Mouse (Mus musculus): Measurements from ENCODE around the gene Ms4a6d. TPM values are rescaled to one million over a fixed set of nuclear protein-coding genes. Genes with fewer than 3 reads are reported as not detected.

Ms4a6d gene
- polyA plus RNA-seq, 1 experiment, result not detected

- TF ChIP-seq MAX (IDR thresholded peaks at IDR 0.05) (no peak), FOSL1 (IDR thresholded peaks at IDR 0.05; ENCODE audit: insufficient read depth, low read length, poor library complexity, severe bottlenecking) (no peak), CTCF (IDR thresholded peaks at IDR 0.05; ENCODE audit: control insufficient read depth, insufficient read depth, insufficient read length) (no peak), MYOD1 (IDR thresholded peaks at IDR 0.05; ENCODE audit: control insufficient read depth, insufficient read length, low read depth) (no peak), MYOG (IDR thresholded peaks at IDR 0.05; ENCODE audit: control insufficient read depth, extremely low read depth, insufficient read length) (no peak)
- no peaks in the 10 kb centered on the region for H3K79me2 ChIP-seq (ENCODE audit: control insufficient read depth, insufficient read depth)
- H3K27me3 ChIP-seq (ENCODE audit: control insufficient read depth, insufficient read depth, insufficient read length), result no peaks in the 10 kb centered on the region
Measured at GRCm38 (mm10) chr19:11614805-11615204, 10.2 kb upstream of the Ms4a6d start.

GRCm38 (mm10) chr19:11613776-11614443 lies 9.3 kb upstream of the Ms4a6d start:
- Histone ChIP-seq H3ac (ENCODE audit: control insufficient read depth, insufficient read length, low read depth) (no peak overlapping the region), H3K4me3 (ENCODE audit: insufficient read depth, poor library complexity, severe bottlenecking) (no peak overlapping the region), H3K79me2 (ENCODE audit: control insufficient read depth, insufficient read depth) (no peaks in the 10 kb centered on the region), H3K27me3 (ENCODE audit: control insufficient read depth, insufficient read depth, insufficient read length) (no peaks in the 10 kb centered on the region), H3K79me3 (ENCODE audit: low read depth) (no peaks in the 10 kb centered on the region), H3K36me3 (ENCODE audit: control insufficient read depth, insufficient read depth) (no peaks in the 10 kb centered on the region)
- no peak for TF ChIP-seq MAX (IDR thresholded peaks at IDR 0.05)
- no peak for TF ChIP-seq CTCF (IDR thresholded peaks at IDR 0.05; ENCODE audit: control insufficient read depth, insufficient read depth, insufficient read length)
- no peak for TF ChIP-seq FOSL1 (IDR thresholded peaks at IDR 0.05; ENCODE audit: insufficient read depth, low read length, poor library complexity, severe bottlenecking)
- no peak for TF ChIP-seq MYOD1 (IDR thresholded peaks at IDR 0.05; ENCODE audit: control insufficient read depth, insufficient read length, low read depth)
- no peak for TF ChIP-seq CEBPB (IDR thresholded peaks at IDR 0.05; ENCODE audit: low read depth)
- no peak for TF ChIP-seq MYOG (IDR thresholded peaks at IDR 0.05; ENCODE audit: control insufficient read depth, extremely low read depth, insufficient read length)
- TF ChIP-seq USF1 (IDR thresholded peaks at IDR 0.05; ENCODE audit: low read depth), result no peak

More at GRCm38 (mm10) chr19:11614805-11615204, 10.2 kb upstream of the Ms4a6d start:
- H3K79me3 ChIP-seq (ENCODE audit: low read depth), result no peaks in the 10 kb centered on the region
- no peak overlapping the region for H3K4me3 ChIP-seq (ENCODE audit: insufficient read depth, poor library complexity, severe bottlenecking)
- no peaks in the 10 kb centered on the region for H3K36me3 ChIP-seq (ENCODE audit: control insufficient read depth, insufficient read depth)
- H3ac ChIP-seq (ENCODE audit: control insufficient read depth, insufficient read length, low read depth), result no peak overlapping the region

- Histone ChIP-seq H3K27me3 (ENCODE audit: control insufficient read depth, insufficient read depth, insufficient read length) (no peaks in the 10 kb centered on the region), H3K4me3 (ENCODE audit: insufficient read depth, poor library complexity, severe bottlenecking) (no peak overlapping the region), H3ac (ENCODE audit: control insufficient read depth, insufficient read length, low read depth) (no peak overlapping the region), H3K79me3 (ENCODE audit: low read depth) (no peaks in the 10 kb centered on the region), H3K79me2 (ENCODE audit: control insufficient read depth, insufficient read depth) (no peaks in the 10 kb centered on the region), H3K36me3 (ENCODE audit: control insufficient read depth, insufficient read depth) (no peaks in the 10 kb centered on the region)
- no peak for TF ChIP-seq MYOG (IDR thresholded peaks at IDR 0.05; ENCODE audit: control insufficient read depth, extremely low read depth, insufficient read length)
Measured at GRCm38 (mm10) chr19:11613084-11613483, 8.4 kb upstream of the Ms4a6d start.

GRCm38 (mm10) chr19:11612293-11612692 lies 7.6 kb upstream of the Ms4a6d start:
- no peaks in the 10 kb centered on the region for H3K79me2 ChIP-seq (ENCODE audit: control insufficient read depth, insufficient read depth)
- H3K79me3 ChIP-seq (ENCODE audit: low read depth), result no peaks in the 10 kb centered on the region
- no peak overlapping the region for H3ac ChIP-seq (ENCODE audit: control insufficient read depth, insufficient read length, low read depth)
- no peaks in the 10 kb centered on the region for H3K36me3 ChIP-seq (ENCODE audit: control insufficient read depth, insufficient read depth)
- TF ChIP-seq MYOD1 (IDR thresholded peaks at IDR 0.05; ENCODE audit: control insufficient read depth, insufficient read length, low read depth), result no peak
- TF ChIP-seq CEBPB (IDR thresholded peaks at IDR 0.05; ENCODE audit: low read depth), result no peak
- no peaks in the 10 kb centered on the region for H3K27me3 ChIP-seq (ENCODE audit: control insufficient read depth, insufficient read depth, insufficient read length)
- H3K4me3 ChIP-seq (ENCODE audit: insufficient read depth, poor library complexity, severe bottlenecking), result no peak overlapping the region

- Histone ChIP-seq H3K4me3 (ENCODE audit: insufficient read depth, poor library complexity, severe bottlenecking) (no peak overlapping the region), H3K79me3 (ENCODE audit: low read depth) (no peaks in the 10 kb centered on the region), H3ac (ENCODE audit: control insufficient read depth, insufficient read length, low read depth) (no peak overlapping the region), H3K27me3 (ENCODE audit: control insufficient read depth, insufficient read depth, insufficient read length) (no peaks in the 10 kb centered on the region), H3K79me2 (ENCODE audit: control insufficient read depth, insufficient read depth) (no peaks in the 10 kb centered on the region), H3K36me3 (ENCODE audit: control insufficient read depth, insufficient read depth) (no peaks in the 10 kb centered on the region)
- TF ChIP-seq USF1 (IDR thresholded peaks at IDR 0.05; ENCODE audit: low read depth) (no peak), MAX (IDR thresholded peaks at IDR 0.05) (no peak), CTCF (IDR thresholded peaks at IDR 0.05; ENCODE audit: control insufficient read depth, insufficient read depth, insufficient read length) (no peak), MYOD1 (IDR thresholded peaks at IDR 0.05; ENCODE audit: control insufficient read depth, insufficient read length, low read depth) (no peak), MYOG (IDR thresholded peaks at IDR 0.05; ENCODE audit: control insufficient read depth, extremely low read depth, insufficient read length) (no peak), CEBPB (IDR thresholded peaks at IDR 0.05; ENCODE audit: low read depth) (no peak), FOSL1 (IDR thresholded peaks at IDR 0.05; ENCODE audit: insufficient read depth, low read length, poor library complexity, severe bottlenecking) (no peak)
Measured at GRCm38 (mm10) chr19:11611541-11611945, 6.9 kb upstream of the Ms4a6d start.

- Histone ChIP-seq H3K4me3 (ENCODE audit: insufficient read depth, poor library complexity, severe bottlenecking) (no peak overlapping the region), H3K79me2 (ENCODE audit: control insufficient read depth, insufficient read depth) (no peaks in the 10 kb centered on the region), H3K36me3 (ENCODE audit: control insufficient read depth, insufficient read depth) (no peaks in the 10 kb centered on the region), H3ac (ENCODE audit: control insufficient read depth, insufficient read length, low read depth) (no peak overlapping the region), H3K79me3 (ENCODE audit: low read depth) (no peaks in the 10 kb centered on the region), H3K27me3 (ENCODE audit: control insufficient read depth, insufficient read depth, insufficient read length) (no peaks in the 10 kb centered on the region)
- TF ChIP-seq FOSL1 (IDR thresholded peaks at IDR 0.05; ENCODE audit: insufficient read depth, low read length, poor library complexity, severe bottlenecking) (no peak), CTCF (IDR thresholded peaks at IDR 0.05; ENCODE audit: control insufficient read depth, insufficient read depth, insufficient read length) (peak; percentile 17)
Measured at GRCm38 (mm10) chr19:11608172-11608571, 3.5 kb upstream of the Ms4a6d start.
